Mouse (Mus musculus) CH12.LX (cell line): ENCODE data around the gene Cped1. TPM values are rescaled to one million over a fixed set of nuclear protein-coding genes. Genes with fewer than 3 reads are reported as not detected.
A peak's percentile ranks its signal among the peaks of the same experiment; 100 is the strongest.

ENCODE experiments used
- DNase-seq: peaks from one replicate; pipeline ENCODE4 v3.0.0-alpha.2; 2013; ENCODE audit errors: extremely low read depth
- H3K27ac ChIP-seq: 2 replicates; pipeline ENCODE4 v1.5.1; 2012; ENCODE audit warnings: low read depth, mild to moderate bottlenecking, control low read depth, moderate library complexity; ENCODE audit not compliant: insufficient read depth
- H3K27me3 ChIP-seq: replicated peaks from 2 replicates; pipeline ENCODE3; 2012; ENCODE audit warnings: inconsistent platforms
- H3K36me3 ChIP-seq, 2 experiments: replicated peaks in 1 of 2; 2 replicates each; pipeline versions ENCODE3 to v1.6.1; 2012; ENCODE audit warnings: inconsistent platforms in 1 of 2, low read length in 1 of 2, mild to moderate bottlenecking in 1 of 2, mixed read lengths in 1 of 2, moderate library complexity in 1 of 2; ENCODE audit not compliant: control insufficient read depth in 1 of 2, insufficient read depth in 1 of 2
- H3K4me1 ChIP-seq, 2 experiments: 2 replicates each; pipeline ENCODE4 v1.6.1; 2012; ENCODE audit warnings: inconsistent platforms in 1 of 2, moderate library complexity in 1 of 2; ENCODE audit not compliant: insufficient read depth in 2 of 2, control insufficient read depth in 1 of 2
- H3K4me2 ChIP-seq: 2 replicates; pipeline ENCODE4 v1.6.1; 2012; ENCODE audit warnings: low read depth, mild to moderate bottlenecking, control low read depth; ENCODE audit not compliant: poor library complexity, insufficient read depth, severe bottlenecking
- H3K4me3 ChIP-seq, 3 experiments: fragments of 150-350 bp in 1 of 3; sonication (generic) in 1 of 3; replicated peaks in 1 of 3; 2 replicates each; pipeline versions ENCODE3 to v1.5.1; 2011 to 2012; ENCODE audit warnings: low read depth in 2 of 3, low read length in 2 of 3, mild to moderate bottlenecking in 2 of 3, moderate library complexity in 2 of 3, control low read depth in 1 of 3, improper control_type of control experiment in 1 of 3, inconsistent platforms in 1 of 3, mixed read lengths in 1 of 3; ENCODE audit not compliant: poor library complexity in 1 of 3
- H3K79me2 ChIP-seq: replicated peaks from 2 replicates; pipeline ENCODE4 v1.6.1; 2012; ENCODE audit warnings: mild to moderate bottlenecking, moderate library complexity; ENCODE audit not compliant: control insufficient read depth, poor library complexity, insufficient read depth, severe bottlenecking; ENCODE audit errors: extremely low read depth
- H3K9ac ChIP-seq: 2 replicates; pipeline ENCODE4 v1.6.1; 2012; ENCODE audit warnings: low read depth, mild to moderate bottlenecking, control low read depth, moderate library complexity; ENCODE audit not compliant: insufficient read depth
- H3K9me3 ChIP-seq: replicated peaks from 2 replicates; pipeline ENCODE3; 2012; ENCODE audit warnings: low read length, inconsistent platforms, mixed read lengths
- BHLHE40 ChIP-seq: IDR thresholded peaks from 2 replicates; pipeline ENCODE4 v1.6.1; 2011; ENCODE audit warnings: mild to moderate bottlenecking, low read depth, low read length, improper control_type of control experiment
- CHD2 ChIP-seq: IDR thresholded peaks from 2 replicates; pipeline ENCODE4 v1.6.1; 2011; ENCODE audit warnings: low read length, improper control_type of control experiment
- CTCF ChIP-seq, 2 experiments: IDR thresholded peaks in 1 of 2; conservative IDR thresholded peaks in 1 of 2; 2 replicates each; pipeline ENCODE4 v1.5.1; 2011 to 2012; ENCODE audit warnings: low read depth in 2 of 2, low read length in 2 of 2, improper control_type of control experiment in 1 of 2, inconsistent platforms in 1 of 2, mild to moderate bottlenecking in 1 of 2, moderate library complexity in 1 of 2
- E2F4 ChIP-seq: IDR thresholded peaks from 2 replicates; pipeline ENCODE4 v1.6.1; 2011; ENCODE audit warnings: low read depth, low read length, improper control_type of control experiment; ENCODE audit not compliant: insufficient replicate concordance
- ELF1 ChIP-seq: IDR thresholded peaks from 2 replicates; pipeline ENCODE4 v1.6.1; 2014; ENCODE audit warnings: low read depth, mild to moderate bottlenecking, inconsistent platforms, low read length, improper control_type of control experiment
- EP300 ChIP-seq: IDR thresholded peaks from 2 replicates; pipeline ENCODE4 v1.6.1; 2011; ENCODE audit warnings: low read length, improper control_type of control experiment
- ETS1 ChIP-seq: conservative IDR thresholded peaks from 2 replicates; pipeline ENCODE4 v1.6.1; 2012; ENCODE audit warnings: low read depth, mild to moderate bottlenecking, inconsistent platforms, low read length, improper control_type of control experiment, moderate library complexity
- HCFC1 ChIP-seq: IDR thresholded peaks from 2 replicates; pipeline ENCODE4 v1.6.1; 2012; ENCODE audit warnings: low read depth, mild to moderate bottlenecking, inconsistent platforms, low read length, improper control_type of control experiment
- IRF4 ChIP-seq: IDR thresholded peaks from 2 replicates; pipeline ENCODE4 v1.6.1; 2014; ENCODE audit warnings: low read depth, mild to moderate bottlenecking, inconsistent platforms, low read length, improper control_type of control experiment
- JUN ChIP-seq: IDR thresholded peaks from 2 replicates; pipeline ENCODE4 v1.6.1; 2011; ENCODE audit warnings: low read depth, mild to moderate bottlenecking, low read length, improper control_type of control experiment, moderate library complexity; ENCODE audit not compliant: insufficient read depth
- JUND ChIP-seq: conservative IDR thresholded peaks from 2 replicates; pipeline ENCODE4 v1.6.1; 2011; ENCODE audit warnings: low read depth, low read length, improper control_type of control experiment
- KAT2A ChIP-seq: IDR thresholded peaks from 2 replicates; pipeline ENCODE4 v1.6.1; 2012; ENCODE audit warnings: low read length, improper control_type of control experiment, inconsistent platforms; ENCODE audit not compliant: insufficient replicate concordance
- MAFK ChIP-seq: IDR thresholded peaks from 2 replicates; pipeline ENCODE4 v1.6.1; 2011; ENCODE audit warnings: low read length, improper control_type of control experiment; ENCODE audit not compliant: insufficient replicate concordance
- MAX ChIP-seq: IDR thresholded peaks from 2 replicates; pipeline ENCODE4 v1.6.1; 2011; ENCODE audit warnings: low read length, improper control_type of control experiment
- MEF2A ChIP-seq: IDR thresholded peaks from 2 replicates; pipeline ENCODE4 v1.6.1; 2014; ENCODE audit warnings: low read depth, mild to moderate bottlenecking, inconsistent platforms, low read length, improper control_type of control experiment, borderline replicate concordance
- MXI1 ChIP-seq: IDR thresholded peaks from 2 replicates; pipeline ENCODE4 v1.6.1; 2011; ENCODE audit warnings: mild to moderate bottlenecking, low read depth, low read length, improper control_type of control experiment
- MYC ChIP-seq: IDR thresholded peaks from 2 replicates; pipeline ENCODE4 v1.6.1; 2011; ENCODE audit warnings: low read depth, mild to moderate bottlenecking, improper control_type of control experiment, low read length
- NELFE ChIP-seq: IDR thresholded peaks from 2 replicates; pipeline ENCODE4 v1.6.1; 2011; ENCODE audit warnings: low read depth, low read length, improper control_type of control experiment
- PAX5 ChIP-seq: IDR thresholded peaks from 2 replicates; pipeline ENCODE4 v1.6.1; 2012; ENCODE audit warnings: low read length, inconsistent platforms, mixed read lengths
- RAD21 ChIP-seq: IDR thresholded peaks from 2 replicates; pipeline ENCODE4 v1.6.1; 2011; ENCODE audit warnings: low read depth, mild to moderate bottlenecking, low read length, improper control_type of control experiment, moderate library complexity
- RCOR1 ChIP-seq: conservative IDR thresholded peaks from 2 replicates; pipeline ENCODE4 v1.6.1; 2012; ENCODE audit warnings: low read depth, mild to moderate bottlenecking, inconsistent platforms, low read length, improper control_type of control experiment
- SMC3 ChIP-seq: IDR thresholded peaks from 2 replicates; pipeline ENCODE4 v1.6.1; 2011; ENCODE audit warnings: low read depth, low read length, improper control_type of control experiment
- TBP ChIP-seq: conservative IDR thresholded peaks from 2 replicates; pipeline ENCODE4 v1.6.1; 2011; ENCODE audit warnings: low read depth, low read length, improper control_type of control experiment
- TCF12 ChIP-seq: IDR thresholded peaks from 2 replicates; pipeline ENCODE4 v1.6.1; 2014; ENCODE audit warnings: low read depth, mild to moderate bottlenecking, inconsistent platforms, low read length, improper control_type of control experiment
- USF1 ChIP-seq: IDR thresholded peaks from 2 replicates; pipeline ENCODE4 v1.6.1; 2014; ENCODE audit warnings: low read depth, mild to moderate bottlenecking, inconsistent platforms, low read length, improper control_type of control experiment
- USF2 ChIP-seq: conservative IDR thresholded peaks from 2 replicates; pipeline ENCODE4 v1.6.1; 2011; ENCODE audit warnings: low read depth, low read length, improper control_type of control experiment
- ZC3H11A ChIP-seq: IDR thresholded peaks from 2 replicates; pipeline ENCODE4 v1.6.1; 2012; ENCODE audit warnings: low read depth, mild to moderate bottlenecking, inconsistent platforms, low read length, improper control_type of control experiment
- ZKSCAN1 ChIP-seq: IDR thresholded peaks from 2 replicates; pipeline ENCODE4 v1.6.1; 2012; ENCODE audit warnings: low read depth, inconsistent platforms, low read length, improper control_type of control experiment, borderline replicate concordance
- ZNF384 ChIP-seq: IDR thresholded peaks from 2 replicates; pipeline ENCODE4 v1.6.1; 2012; ENCODE audit warnings: low read depth, low read length, improper control_type of control experiment, inconsistent platforms
- dilution Hi-C: fragments of 300-500 bp; cut with MboI; formaldehyde crosslinking; loops from 2 replicates; pipeline ENCODE4 v1.14.3; 2020; ENCODE audit warnings: low sequenced_read_pairs; ENCODE audit not compliant: extremely low pct_unique_long_range_greater_than_20kb, extremely low pct_ligation_motif_present
- in situ Hi-C: fragments of 300-500 bp; cut with MboI; formaldehyde crosslinking; loops from 3 replicates; pipeline ENCODE4 v1.14.3; 2019; ENCODE audit warnings: low sequenced_read_pairs, low pct_ligation_motif_present, low pct_unique_long_range_greater_than_20kb, mixed read lengths
- polyA plus RNA-seq: library from polyadenylated mRNA; unstranded; fragments of >175 nt; gene quantifications from 2 replicates; pipeline ENCODE4 v1.2.1, GENCODE M21; 2012; ENCODE audit warnings: low read depth; ENCODE audit not compliant: insufficient read length
- total RNA-seq, 2 experiments: library from RNA; depleted of rRNA; stranded (reverse); fragments of 300-350 nt in 1 of 2; fragments of >200 nt in 1 of 2; gene quantifications; 2 replicates each; pipeline ENCODE4 v1.2.3; 2012 to 2014

The Cped1 gene
- total and polyA plus RNA-seq, 3 experiments, result 0.51 to 6.8 (median 1.1) TPM

DNA sequence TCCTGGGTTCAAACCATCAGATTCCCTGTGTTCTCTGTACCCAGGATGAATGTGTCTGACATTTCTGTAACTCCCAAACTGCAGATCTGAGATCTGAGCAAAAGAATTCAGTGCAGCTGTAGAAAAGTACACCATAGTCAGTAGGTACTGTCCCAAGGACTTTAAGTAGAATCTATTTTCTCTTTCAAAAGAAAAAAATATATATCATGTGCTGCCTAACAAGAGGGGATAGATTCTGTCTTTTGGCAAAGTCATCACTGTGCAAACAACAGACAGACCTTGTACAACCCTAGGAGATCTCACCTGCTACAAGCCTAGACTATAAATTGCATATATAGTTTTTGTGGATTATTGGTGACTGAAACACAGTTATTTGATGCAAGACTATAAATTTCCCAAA, 283.0 kb downstream of the Cped1 start:
- H3K4me1 ChIP-seq, result peaks cover 29 to 76% of the 10 kb centered on the region in 2 experiments
- peak overlapping the region; percentile 96 for H3K9ac ChIP-seq
- 0 out of 2 replicates have a peak, but pooled peaks have one; percentile 43 for TF ChIP-seq MAFK
- no peak for TF ChIP-seq MYC
- TF ChIP-seq EP300, result 0 out of 2 replicates have a peak, but pooled peaks have one; percentile 43
- no peak for TF ChIP-seq ZKSCAN1
- 0 out of 2 replicates have a peak, but pooled peaks have one; percentile 48 for TF ChIP-seq ETS1
- TF ChIP-seq BHLHE40, result peak; percentile 67
- peak; percentile 76; the same call in 1 of the 2 replicates for TF ChIP-seq MEF2A
- TF ChIP-seq ZNF384, result peak; percentile 85
- no peaks in the 10 kb centered on the region for H3K36me3 ChIP-seq
- no peak for DNase-seq
- dilution Hi-C loops, result no loop called here
- H3K79me2 ChIP-seq, result 0 out of 2 replicates have a peak, but pooled peaks cover 2% of the 10 kb centered on the region
- H3K9me3 ChIP-seq, result no peaks in the 10 kb centered on the region
- no peak overlapping the region for H3K4me3 ChIP-seq
- H3K4me2 ChIP-seq, result peak overlapping the region; percentile 41
- in situ Hi-C loops, result no loop called here
- H3K27ac ChIP-seq, result peak overlapping the region; percentile 100
- no peaks in the 10 kb centered on the region for H3K27me3 ChIP-seq

DNA sequence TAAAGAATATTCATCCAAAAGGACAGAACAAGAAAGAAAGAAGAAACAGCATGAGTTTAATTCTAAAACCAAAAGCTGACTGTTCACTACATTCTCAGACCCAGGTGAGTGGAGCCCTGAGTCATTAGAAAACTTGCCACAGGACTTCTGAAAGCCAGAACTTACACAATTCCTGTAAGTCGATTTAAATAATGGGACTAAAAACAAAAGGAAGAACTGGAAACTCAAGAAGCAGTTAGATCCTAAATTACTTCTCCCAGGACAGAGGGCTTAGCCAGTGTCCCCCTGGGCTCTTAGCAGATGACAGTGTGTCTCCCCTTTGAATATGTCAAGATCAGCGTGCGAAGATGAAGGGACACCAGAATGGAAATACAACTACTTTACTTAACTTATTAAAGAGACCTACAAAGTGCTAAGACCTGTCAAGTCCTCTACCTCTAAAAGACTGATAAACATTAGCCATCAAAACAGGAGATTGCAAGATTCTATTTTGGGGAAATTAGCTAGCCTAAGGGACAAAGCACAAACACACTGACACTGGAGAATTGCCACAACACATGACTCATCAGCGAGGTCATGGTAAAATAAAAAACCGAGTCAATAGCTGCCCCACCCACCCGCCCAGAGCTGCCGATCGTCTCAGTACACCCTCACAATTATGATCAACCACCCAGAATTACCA, 284.3 kb downstream of the Cped1 start:
- peak overlapping the region; percentile 94 for H3K27ac ChIP-seq
- no peaks in the 10 kb centered on the region for H3K9me3 ChIP-seq
- peak overlapping the region; percentile 55 for H3K4me2 ChIP-seq
- dilution Hi-C loops, result no loop called here
- peaks cover 26 to 68% of the 10 kb centered on the region in 2 experiments for H3K4me1 ChIP-seq
- no peaks in the 10 kb centered on the region for H3K36me3 ChIP-seq
- in situ Hi-C loops, result no loop called here
- H3K79me2 ChIP-seq, result 0 out of 2 replicates have a peak, but pooled peaks cover under 1% of the 10 kb centered on the region
- H3K4me3 ChIP-seq, result no peak overlapping the region
- peak overlapping the region; percentile 89 for H3K9ac ChIP-seq
- no peaks in the 10 kb centered on the region for H3K27me3 ChIP-seq
- peak; percentile 31 for DNase-seq
- TF ChIP-seq TCF12 (peak; percentile 67), JUN (peak; percentile 69), EP300 (peak; percentile 92), RCOR1 (peak; percentile 72), ZNF384 (peak; percentile 48), HCFC1 (no peak), ZKSCAN1 (no peak), E2F4 (no peak), ELF1 (no peak), USF1 (no peak), NELFE (no peak), PAX5 (no peak), IRF4 (peak; percentile 91), USF2 (no peak), CHD2 (no peak; the same call in 1 of the 2 replicates), MXI1 (no peak), TBP (peak; percentile 49; the same call in 1 of the 2 replicates), ETS1 (no peak; the same call in 1 of the 2 replicates), MAFK (0 out of 2 replicates have a peak, but pooled peaks have one; percentile 32), KAT2A (no peak), MAX (peak; percentile 68; the same call in 1 of the 2 replicates), BHLHE40 (peak; percentile 56), ZC3H11A (no peak), RAD21 (no peak), MYC (no peak), CTCF (conservative IDR thresholded peaks at IDR 0.05 in 1 of 2, IDR thresholded peaks at IDR 0.05 in 1 of 2; ENCODE audit: low read depth in 2 of 2, low read length in 2 of 2) (no peak), JUND (peak; percentile 84), MEF2A (peak; percentile 77), SMC3 (no peak)
